Mouse (Mus musculus): ENCODE measurements around the gene Ptges.

Gene Ptges

GRCm38 (mm10) chr2:30850581-30850980, 79.1 kb downstream of the Ptges start:
- DNase-seq (ENCODE audit: low read depth, low spot score): no peak

GRCm38 (mm10) chr2:30848184-30848583, 81.5 kb downstream of the Ptges start:
- DNase-seq (ENCODE audit: low read depth, low spot score): no peak

GRCm38 (mm10) chr2:30846723-30847122, 82.9 kb downstream of the Ptges start:
- DNase-seq (ENCODE audit: low read depth, low spot score): no peak

GRCm38 (mm10) chr2:30846236-30846635, 83.4 kb downstream of the Ptges start:
- no peak for DNase-seq (ENCODE audit: low read depth, low spot score)

- DNase-seq (ENCODE audit: low read depth, low spot score): no peak
Measured at GRCm38 (mm10) chr2:30845152-30846070, 84.3 kb downstream of the Ptges start.

- DNase-seq (ENCODE audit: low read depth, low spot score): no peak
Measured at GRCm38 (mm10) chr2:30842615-30843014, 87.0 kb downstream of the Ptges start.
